Mouse (Mus musculus) G1E (cell line): ENCODE data around the gene Gm26620.

ENCODE experiments used
- CTCF ChIP-seq: IDR thresholded peaks from 2 replicates; pipeline ENCODE4 v1.5.1; 2012; ENCODE audit warnings: low read depth, low read length, inconsistent platforms, mixed read lengths
- TAL1 ChIP-seq: conservative IDR thresholded peaks from 2 replicates; pipeline ENCODE4 v1.6.1; 2012; ENCODE audit warnings: low read depth, low read length, inconsistent platforms, mixed read lengths

- TF ChIP-seq TAL1 (no peak), CTCF (no peak)
Measured at GRCm38 (mm10) chr1:170924485-170924884, 39.6 kb downstream of the Gm26620 start.
